Mouse (Mus musculus) CD4-positive helper T cell, adult 2 months (primary cell): ENCODE measurements at regions not wholly inside any gene's neighbourhood (a gene's known extent, or its start where the extent isn't known, plus 50 kb on each side); places are given as distances from the start of the nearest gene placed in this dataset.

Experiments used
- DNase-seq: peaks from one replicate; pipeline ENCODE4 v3.0.0-alpha.2; 2012; ENCODE audit warnings: low read depth, missing footprints, low spot score

DNA sequence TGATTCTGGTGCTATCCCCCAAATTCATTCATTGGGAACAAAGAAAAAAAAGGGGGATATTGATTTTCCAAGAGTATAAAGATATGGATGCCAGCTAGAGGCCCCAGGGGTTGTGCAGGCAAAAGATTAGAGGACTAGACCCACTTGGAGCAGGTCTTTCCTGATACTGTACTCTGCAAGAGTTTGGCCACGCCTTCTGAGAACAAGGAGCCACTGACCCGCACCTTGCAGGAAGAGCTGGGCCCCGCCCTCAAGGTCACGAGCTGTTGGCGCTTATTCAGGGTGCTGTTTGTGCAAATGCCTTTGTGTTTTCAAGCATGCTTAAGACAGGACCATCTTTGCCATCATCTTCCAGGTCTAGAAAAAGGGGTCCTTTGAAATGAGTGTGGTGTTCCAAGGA is 54.5 kb upstream of the Slc7a1 start:
- no peak for DNase-seq

GRCm38 (mm10) chr5:148453776-148454175 is 54.1 kb upstream of the Slc7a1 start:
- no peak for DNase-seq

DNA sequence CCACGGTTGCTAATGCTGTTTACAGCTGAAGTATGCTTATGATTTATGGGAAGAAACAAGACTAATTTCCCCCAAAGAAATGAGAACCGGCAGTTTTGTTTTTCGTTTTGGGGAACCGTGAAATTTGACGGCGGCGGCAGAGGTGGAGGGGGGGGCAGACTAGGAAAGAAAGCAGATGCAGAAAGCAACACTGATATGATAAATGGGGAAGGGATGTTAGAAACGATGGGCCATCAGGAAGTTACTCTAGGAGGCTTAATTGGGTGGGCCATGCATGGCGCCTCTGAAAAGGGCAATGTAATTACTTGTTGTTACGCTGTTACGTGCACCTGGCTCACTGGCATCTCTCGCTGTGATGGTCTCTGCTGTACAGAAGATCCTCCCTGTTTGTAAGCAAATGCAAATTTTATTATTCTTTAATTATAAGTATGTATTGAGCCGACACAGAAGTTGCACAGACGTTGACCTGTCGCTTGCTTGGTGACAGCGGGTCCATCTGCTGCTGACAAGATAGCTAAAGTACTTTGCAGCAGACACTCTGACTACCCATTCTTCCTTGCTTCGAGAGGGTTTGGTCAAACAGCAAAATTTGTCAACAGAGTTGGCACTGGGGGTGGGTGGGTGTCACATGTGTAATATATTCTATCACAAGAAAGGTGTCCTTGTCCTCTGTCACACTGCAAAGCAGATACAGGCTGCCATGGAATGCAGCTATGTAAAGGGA is 53.4 kb upstream of the Slc7a1 start:
- DNase-seq: no peak

DNA sequence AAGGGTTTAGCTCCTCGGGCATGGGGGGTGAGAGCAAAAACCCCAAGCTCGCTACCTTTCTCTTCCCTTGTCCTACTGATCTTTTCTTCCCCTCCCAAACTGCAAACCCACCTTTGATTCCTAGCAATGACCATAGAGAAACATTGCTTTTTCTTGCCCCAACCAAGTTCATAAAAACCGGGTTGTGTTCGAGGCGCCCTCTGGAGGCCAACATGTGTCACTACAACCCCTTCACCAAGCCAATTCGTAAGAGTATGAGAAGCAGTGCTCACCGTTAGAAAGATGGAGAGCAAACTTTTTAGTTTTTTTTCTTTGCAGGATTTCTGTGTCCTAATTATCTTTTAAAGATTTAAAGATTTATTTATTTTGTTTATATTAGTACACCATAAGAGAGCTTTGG is 52.1 kb upstream of the Slc7a1 start:
- DNase-seq: peak; percentile 65

GRCm38 (mm10) chr5:148450924-148451323 is 51.2 kb upstream of the Slc7a1 start:
- DNase-seq: peak; percentile 70
